Comparison of ENCODE assay signal across 22 mouse cellular contexts in the genomic region with DNA sequence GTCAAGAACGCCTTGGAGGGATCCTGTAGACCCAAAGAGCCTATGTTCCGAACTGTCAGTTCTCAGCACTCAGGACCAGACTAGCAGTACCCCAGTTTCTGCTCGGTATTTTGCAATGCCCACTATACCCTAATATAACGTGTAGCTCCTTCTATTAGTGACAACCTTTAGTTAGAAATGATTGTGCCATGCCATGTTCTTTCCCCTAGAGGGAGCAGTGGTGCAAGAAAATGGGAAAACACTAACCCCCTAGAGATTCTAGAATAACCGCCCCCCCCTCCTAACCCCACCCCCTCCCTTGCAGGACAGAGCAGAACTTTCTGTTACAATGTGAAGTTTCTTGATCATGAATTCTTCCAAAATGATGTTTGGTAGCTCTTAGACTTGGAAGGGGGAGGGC. TPM values are rescaled to one million over a fixed set of nuclear protein-coding genes. Genes with fewer than 3 reads are reported as not detected.
DNase-seq lines count a peak whose midpoint lies in the region; ATAC-seq and TF ChIP-seq lines count a peak whose summit lies in the region.
"Had no signal": no experiment of that assay in that cellular context is flagged by ENCODE, and none has a peak within 500 bp of the region (broad histone marks: within the 10 kb centered on the region; RNA-seq: fewer than 3 reads in every experiment).

No protein-coding gene starts in this region.

- H3K4me2 ChIP-seq in liver, postnatal 0 days (ENCODE audit: low read depth, low read length), result no peak overlapping the region
- H3K4me2 ChIP-seq in liver, embryonic 11.5 days, result no peak overlapping the region
- no peak overlapping the region for H3K4me2 ChIP-seq in CH12.LX (ENCODE audit: insufficient read depth, low read depth, poor library complexity, severe bottlenecking)
- H3K4me2 ChIP-seq: heart, embryonic 11.5 days; hindbrain, embryonic 15.5 days; liver, embryonic 15.5 days; midbrain, embryonic 11.5 days; neural tube, embryonic 13.5 days had no signal

- H3K27me3 ChIP-seq in heart, adult 2 months (ENCODE audit: control insufficient read depth, insufficient read depth, low read length), result no peaks in the 10 kb centered on the region
- peaks cover 49% of the 10 kb centered on the region for H3K27me3 ChIP-seq in liver, postnatal 0 days (ENCODE audit: insufficient read depth, low read length)
- H3K27me3 ChIP-seq in liver, embryonic 11.5 days (replicated peaks; ENCODE audit: control insufficient read depth, insufficient read depth, low read length), result peaks cover 48% of the 10 kb centered on the region
- peaks cover 64% of the 10 kb centered on the region for H3K27me3 ChIP-seq in CH12.LX (replicated peaks)

- TF ChIP-seq POLR2A in heart, adult 2 months (IDR thresholded peaks at IDR 0.05; ENCODE audit: insufficient read depth, low read depth, low read length), result no peak
- TF ChIP-seq POLR2A in CH12.LX (IDR thresholded peaks at IDR 0.05; ENCODE audit: low read depth, low read length), result no peak

- H3K27ac ChIP-seq in heart, adult 2 months, result no peak overlapping the region
- H3K27ac ChIP-seq in liver, postnatal 0 days (ENCODE audit: low read depth), result no peak overlapping the region
- H3K27ac ChIP-seq in liver, embryonic 11.5 days (ENCODE audit: low read depth, low read length), result no peak overlapping the region
- H3K27ac ChIP-seq in CH12.LX (ENCODE audit: insufficient read depth, low read depth), result no peak overlapping the region
- H3K27ac ChIP-seq: hindbrain, embryonic 15.5 days; liver, embryonic 15.5 days; neural tube, embryonic 13.5 days had no signal

- H3K9ac ChIP-seq in heart, adult 2 months (ENCODE audit: low read depth, low read length), result no peak overlapping the region
- no peak overlapping the region for H3K9ac ChIP-seq in liver, postnatal 0 days (replicated peaks)
- H3K9ac ChIP-seq in liver, embryonic 11.5 days (ENCODE audit: low read depth, low read length), result no peak overlapping the region
- H3K9ac ChIP-seq in CH12.LX (ENCODE audit: insufficient read depth, low read depth), result no peak overlapping the region
- H3K9ac ChIP-seq: hindbrain, embryonic 15.5 days; liver, embryonic 15.5 days; neural tube, embryonic 13.5 days had no signal

- dilution Hi-C loops in CH12.LX (cut with MboI; ENCODE audit: extremely low pct_ligation_motif_present, extremely low pct_unique_long_range_greater_than_20kb, low sequenced_read_pairs), result no loop called here

- intact Hi-C loops in heart, adult 2 months (cut with DNase I), result no loop called here

- TF ChIP-seq EP300 in heart, adult 2 months (IDR thresholded peaks at IDR 0.05; ENCODE audit: insufficient read depth, low read depth, low read length), result no peak
- no peak for TF ChIP-seq EP300 in liver, postnatal 0 days (IDR thresholded peaks at IDR 0.05; ENCODE audit: low read depth)
- no peak for TF ChIP-seq EP300 in CH12.LX (IDR thresholded peaks at IDR 0.05; ENCODE audit: low read length)

- TF ChIP-seq CTCF in heart, adult 2 months (IDR thresholded peaks at IDR 0.05), result peak; percentile 51
- peak; percentile 35 for TF ChIP-seq CTCF in liver, postnatal 0 days (IDR thresholded peaks at IDR 0.05; ENCODE audit: low read depth)
- peak in 1 of 2 experiments; percentile 42; a peak in 2 of 4 replicates for TF ChIP-seq CTCF in CH12.LX (conservative IDR thresholded peaks at IDR 0.05 in 1 of 2, IDR thresholded peaks at IDR 0.05 in 1 of 2; ENCODE audit: low read depth in 2 of 2, low read length in 2 of 2)

- in situ Hi-C loops in CH12.LX (cut with MboI; ENCODE audit: low pct_ligation_motif_present, low pct_unique_long_range_greater_than_20kb, low sequenced_read_pairs), result no loop called here

- no peaks in the 10 kb centered on the region for H3K9me3 ChIP-seq in liver, postnatal 0 days (ENCODE audit: low read length)
- no peaks in the 10 kb centered on the region for H3K9me3 ChIP-seq in liver, embryonic 11.5 days (ENCODE audit: control insufficient read depth, low read length)
- H3K9me3 ChIP-seq in CH12.LX (replicated peaks; ENCODE audit: low read length), result peaks cover 10% of the 10 kb centered on the region
- H3K9me3 ChIP-seq: hindbrain, embryonic 15.5 days; liver, embryonic 15.5 days; neural tube, embryonic 13.5 days had no signal

- no peak for DNase-seq in heart, adult 2 months
- DNase-seq in heart, adult 18-20 months, result no peak
- no peak for DNase-seq in liver, postnatal 0 days
- no peak for DNase-seq in liver, embryonic 11.5 days (ENCODE audit: low spot score)
- peak; percentile 8 for DNase-seq in CH12.LX (ENCODE audit: extremely low read depth)
- peak; percentile 42 for DNase-seq in induced T-regulatory cell, adult 2 months (ENCODE audit: low read depth)
- no peak for DNase-seq in left cerebral cortex, adult 9 months (ENCODE audit: low spot score in 2 of 2)
- DNase-seq: adrenal gland, postnatal 36 days; cerebellum, adult 8-10 months; gastrocnemius, postnatal 25 days; heart, postnatal 36 days; kidney, adult 8-10 months; layer of hippocampus, postnatal 36 days; lung, postnatal 4 days; right cerebral cortex, postnatal 25 days; thymus, postnatal 14 days had no signal

- H3K4me3 ChIP-seq in heart, adult 2 months, result no peak overlapping the region
- no peak overlapping the region for H3K4me3 ChIP-seq in liver, postnatal 0 days (ENCODE audit: low read depth, low read length)
- no peak overlapping the region for H3K4me3 ChIP-seq in liver, embryonic 11.5 days (ENCODE audit: low read depth, low read length)
- no peak overlapping the region for H3K4me3 ChIP-seq in CH12.LX (replicated peaks in 1 of 3; ENCODE audit: low read depth in 2 of 3, low read length in 2 of 3, poor library complexity in 1 of 3)
- H3K4me3 ChIP-seq: hindbrain, embryonic 15.5 days; liver, embryonic 15.5 days; neural tube, embryonic 13.5 days had no signal

- H3K4me1 ChIP-seq in heart, adult 2 months (ENCODE audit: control insufficient read depth, insufficient read depth, low read length), result peaks cover 6% of the 10 kb centered on the region; the same call in 1 of the 2 replicates
- peaks cover 30% of the 10 kb centered on the region for H3K4me1 ChIP-seq in liver, postnatal 0 days (ENCODE audit: insufficient read depth)
- peaks cover 17% of the 10 kb centered on the region for H3K4me1 ChIP-seq in liver, embryonic 11.5 days (replicated peaks; ENCODE audit: control insufficient read depth, insufficient read depth, low read length)
- no peaks in the 10 kb centered on the region for H3K4me1 ChIP-seq in CH12.LX (ENCODE audit: control insufficient read depth in 1 of 2, insufficient read depth in 2 of 2)

- no peak for ATAC-seq in liver, postnatal 0 days
- ATAC-seq in liver, embryonic 11.5 days (replicated peaks; ENCODE audit: low FRiP score), result no peak
- ATAC-seq: activated CD4-positive, CD25-positive, alpha-beta regulatory T cell, adult 4 months had no signal

- H3K36me3 ChIP-seq in heart, adult 2 months (ENCODE audit: control insufficient read depth, insufficient read depth, low read length), result no peaks in the 10 kb centered on the region
- no peaks in the 10 kb centered on the region for H3K36me3 ChIP-seq in liver, postnatal 0 days (replicated peaks; ENCODE audit: insufficient read depth, low read length)
- no peaks in the 10 kb centered on the region for H3K36me3 ChIP-seq in liver, embryonic 11.5 days (ENCODE audit: control insufficient read depth, insufficient read depth, low read length)
- H3K36me3 ChIP-seq in CH12.LX (replicated peaks in 1 of 2; ENCODE audit: control insufficient read depth in 1 of 2, insufficient read depth in 1 of 2, low read length in 1 of 2), result no peaks in the 10 kb centered on the region
- H3K36me3 ChIP-seq: hindbrain, embryonic 15.5 days; liver, embryonic 15.5 days; neural tube, embryonic 13.5 days had no signal

- no peaks in the 10 kb centered on the region for H3K79me2 ChIP-seq in heart, adult 2 months (replicated peaks; ENCODE audit: control insufficient read depth, insufficient read depth, low read length)
- H3K79me2 ChIP-seq in CH12.LX (replicated peaks; ENCODE audit: control insufficient read depth, extremely low read depth, insufficient read depth, poor library complexity, severe bottlenecking), result no peaks in the 10 kb centered on the region

- 66% methylated on average over 5 of the region's 5 CpGs for WGBS in heart, adult 2 months
- 73% methylated on average over 5 of the region's 5 CpGs for WGBS in liver, postnatal 0 days (ENCODE audit: insufficient replicate concordance)
- 67% methylated on average over 5 of the region's 5 CpGs for WGBS in liver, embryonic 11.5 days

- no peak; the same call in 1 of the 2 replicates for TF ChIP-seq RAD21 in CH12.LX (IDR thresholded peaks at IDR 0.05; ENCODE audit: low read depth, low read length)

RNA-seq across cellular contexts. Expression of gene AI464131, which starts 1.4 kb away (rescaled TPM):
- 10 to 100 TPM; 11.6 to 12.0 TPM for total RNA-seq in heart, adult 2 months (2021)
- 7.6 and 11.0 TPM in 2 replicates for polyA plus RNA-seq in heart, adult 2 months (2012; rRNA removed)
- total RNA-seq in heart, adult 18-20 months (2021), result 10 to 100 TPM; 12.0 to 13.2 TPM
- polyA plus RNA-seq in liver, postnatal 0 days (2015; fragmentation: Nextera tagmentation; extraction: Ambion mirVana), result 1.8 and 2.0 TPM in 2 replicates
- 1.5 TPM in 2 replicates for polyA plus RNA-seq in liver, embryonic 11.5 days (2014; fragmentation: Nextera tagmentation; extraction: Ambion mirVana)
- total RNA-seq in CH12.LX (2012; rRNA removed), result 0.04 TPM in 2 replicates
- total RNA-seq in CH12.LX (2014; rRNA removed), result not detected in 2 replicates
- polyA plus RNA-seq in CH12.LX (2012; ENCODE audit: insufficient read length, low read depth), result 0.10 TPM in 1 of 2 replicates, not detected in the other
- polyA plus RNA-seq: activated CD4-positive, CD25-positive, alpha-beta regulatory T cell, adult 4 months had no signal

RNA-seq across cellular contexts. Expression of gene 1110017D15Rik, which starts 12.8 kb away (rescaled TPM):
- not detected for total RNA-seq in heart, adult 2 months (2021)
- polyA plus RNA-seq in heart, adult 2 months (2012; rRNA removed), result 0.94 and 3.2 TPM in 2 replicates
- total RNA-seq in heart, adult 18-20 months (2021), result under 1 TPM in 1 of 2 experiments, not detected in 1; 0.87 TPM
- not detected in 2 replicates for polyA plus RNA-seq in liver, postnatal 0 days (2015; fragmentation: Nextera tagmentation; extraction: Ambion mirVana)
- polyA plus RNA-seq in liver, embryonic 11.5 days (2014; fragmentation: Nextera tagmentation; extraction: Ambion mirVana), result 0.43 TPM in 1 of 2 replicates, not detected in the other
- total RNA-seq in CH12.LX (2012; rRNA removed) (not detected in 2 replicates), CH12.LX (2014; rRNA removed) (not detected in 2 replicates)
- polyA plus RNA-seq in CH12.LX (2012; ENCODE audit: insufficient read length, low read depth), result not detected in 2 replicates
- total RNA-seq: gastrocnemius, postnatal 25 days had no signal
- polyA plus RNA-seq: activated CD4-positive, CD25-positive, alpha-beta regulatory T cell, adult 4 months; heart, embryonic 11.5 days; liver, embryonic 15.5 days had no signal

RNA-seq across cellular contexts. Expression of gene Nudt2, which starts 39.4 kb away (rescaled TPM):
- 10 to 100 TPM; 27.5 to 30.8 TPM for total RNA-seq in heart, adult 2 months (2021)
- polyA plus RNA-seq in heart, adult 2 months (2012; rRNA removed), result 28.9 and 41.9 TPM in 2 replicates
- total RNA-seq in heart, adult 18-20 months (2021), result 10 to 100 TPM; 30.6 to 35.9 TPM
- 13.6 and 14.4 TPM in 2 replicates for polyA plus RNA-seq in liver, postnatal 0 days (2015; fragmentation: Nextera tagmentation; extraction: Ambion mirVana)
- polyA plus RNA-seq in liver, embryonic 11.5 days (2014; fragmentation: Nextera tagmentation; extraction: Ambion mirVana), result 45.5 and 49.0 TPM in 2 replicates
- 26.5 and 27.9 TPM in 2 replicates for total RNA-seq in CH12.LX (2012; rRNA removed)
- total RNA-seq in CH12.LX (2014; rRNA removed), result 40.2 and 47.1 TPM in 2 replicates
- 21.7 and 23.2 TPM in 2 replicates for polyA plus RNA-seq in CH12.LX (2012; ENCODE audit: insufficient read length, low read depth)

RNA-seq across cellular contexts. Expression of gene Kif24, which starts 39.6 kb away (rescaled TPM):
- total RNA-seq in heart, adult 2 months (2021), result under 1 TPM; 0.10 to 0.70 TPM
- 0.29 and 0.41 TPM in 2 replicates for polyA plus RNA-seq in heart, adult 2 months (2012; rRNA removed)
- total RNA-seq in heart, adult 18-20 months (2021), result under 1 TPM; 0.45 to 0.46 TPM
- 2.4 and 2.5 TPM in 2 replicates for polyA plus RNA-seq in liver, postnatal 0 days (2015; fragmentation: Nextera tagmentation; extraction: Ambion mirVana)
- polyA plus RNA-seq in liver, embryonic 11.5 days (2014; fragmentation: Nextera tagmentation; extraction: Ambion mirVana), result 6.2 and 8.6 TPM in 2 replicates
- total RNA-seq in CH12.LX (2012; rRNA removed) (8.6 and 9.1 TPM in 2 replicates), CH12.LX (2014; rRNA removed) (5.5 and 6.4 TPM in 2 replicates)
- 7.9 and 8.4 TPM in 2 replicates for polyA plus RNA-seq in CH12.LX (2012; ENCODE audit: insufficient read length, low read depth)

Comparison
In these comparisons a context has a peak if more than half of its experiments do, and no peak if none do; other contexts are left out.
1. DNase-seq: peak in CH12.LX (single experiment) and induced T-regulatory cell, adult 2 months (single experiment); none in heart, adult 2 months (0 of 2), heart, adult 18-20 months (0 of 2), liver, postnatal 0 days (single experiment), liver, embryonic 11.5 days (single experiment) and left cerebral cortex, adult 9 months (0 of 2).